Mouse (Mus musculus) ZHBTc4 (cell line): ENCODE measurements at regions not wholly inside any gene's neighbourhood (a gene's known extent, or its start where the extent isn't known, plus 50 kb on each side); places are given as distances from the start of the nearest gene placed in this dataset.

Experiments used
- DNase-seq: peaks from one replicate; pipeline ENCODE4 v3.0.0-alpha.2; 2011; ENCODE audit warnings: low read depth, low spot score

GRCm38 (mm10) chr16:69800955-69801598 lies 62.5 kb downstream of the Speer2 start:
- DNase-seq, result peak; percentile 2

GRCm38 (mm10) chr16:69796299-69796698 lies 67.2 kb downstream of the Speer2 start:
- DNase-seq, result no peak

DNA sequence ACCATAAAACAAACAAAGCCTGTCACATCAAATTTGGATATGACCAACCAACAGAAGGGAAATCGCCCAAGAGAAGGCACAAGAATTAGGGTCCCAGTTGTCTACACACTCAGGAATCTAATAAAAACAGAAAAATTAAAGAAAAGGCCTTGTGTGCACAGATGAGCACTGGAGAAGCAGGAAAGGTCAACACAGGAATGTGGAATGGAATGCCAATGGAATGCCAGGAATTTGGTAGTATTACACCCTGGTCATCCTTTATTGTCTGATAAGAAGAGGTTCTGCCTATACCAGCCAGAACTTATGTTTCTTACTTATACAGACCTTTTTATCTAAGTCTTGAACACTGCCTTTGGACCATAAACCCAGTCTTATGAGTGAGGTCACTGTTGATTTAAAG lies 72.9 kb downstream of the Speer2 start:
- peak; percentile 35 for DNase-seq

DNA sequence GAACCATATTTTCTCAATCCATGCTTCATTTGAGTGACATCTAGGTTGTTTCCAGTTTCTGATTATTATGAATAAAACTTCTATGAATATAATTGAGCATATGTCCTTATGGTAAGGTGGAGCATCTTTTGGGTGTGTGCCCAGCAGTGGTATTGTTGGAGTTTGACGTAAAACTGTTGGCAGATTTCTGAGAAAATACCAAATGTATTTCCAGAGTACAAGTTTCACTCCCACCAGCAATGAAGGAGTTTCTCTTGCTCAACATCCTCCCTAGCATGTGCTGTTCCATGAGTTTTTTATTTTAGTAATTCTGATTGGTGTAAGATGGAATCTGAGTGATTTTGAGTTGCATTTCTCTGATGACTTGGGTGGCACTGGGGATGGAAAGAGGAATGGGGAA lies 92.8 kb downstream of the Speer2 start:
- no peak for DNase-seq
